Mouse (Mus musculus): Measurements from ENCODE around the gene Ostm1.

Ostm1 gene

DNA sequence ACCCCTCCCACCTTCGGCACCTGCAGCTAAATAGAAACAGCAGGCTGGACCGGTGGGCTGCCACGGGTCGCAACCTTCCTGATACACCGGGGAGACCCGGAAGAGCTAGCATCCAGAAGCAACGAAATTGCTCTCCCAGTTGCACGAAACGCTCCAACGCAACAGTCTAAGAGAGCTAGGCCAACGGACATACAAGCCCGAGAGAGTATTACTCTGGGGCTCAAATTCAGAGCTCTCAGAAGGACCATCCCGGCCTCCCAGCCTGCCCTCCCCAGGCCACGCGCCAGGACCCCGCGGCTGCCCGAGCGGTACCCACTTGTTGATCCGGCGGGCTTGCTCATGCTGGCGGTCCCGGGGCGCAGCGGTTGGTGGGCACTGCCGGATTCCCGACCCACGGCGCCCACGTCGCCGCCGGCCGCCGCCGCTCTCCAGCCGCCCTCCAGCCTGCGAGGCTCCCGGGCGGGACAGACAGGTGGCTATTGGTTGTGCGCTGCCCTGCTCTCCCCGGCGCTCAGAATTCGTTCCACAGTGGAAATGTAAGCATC lies 984 bp upstream of the Ostm1 start:
- DNase-seq (ENCODE audit: low spot score in 2 of 2): no peak

DNA sequence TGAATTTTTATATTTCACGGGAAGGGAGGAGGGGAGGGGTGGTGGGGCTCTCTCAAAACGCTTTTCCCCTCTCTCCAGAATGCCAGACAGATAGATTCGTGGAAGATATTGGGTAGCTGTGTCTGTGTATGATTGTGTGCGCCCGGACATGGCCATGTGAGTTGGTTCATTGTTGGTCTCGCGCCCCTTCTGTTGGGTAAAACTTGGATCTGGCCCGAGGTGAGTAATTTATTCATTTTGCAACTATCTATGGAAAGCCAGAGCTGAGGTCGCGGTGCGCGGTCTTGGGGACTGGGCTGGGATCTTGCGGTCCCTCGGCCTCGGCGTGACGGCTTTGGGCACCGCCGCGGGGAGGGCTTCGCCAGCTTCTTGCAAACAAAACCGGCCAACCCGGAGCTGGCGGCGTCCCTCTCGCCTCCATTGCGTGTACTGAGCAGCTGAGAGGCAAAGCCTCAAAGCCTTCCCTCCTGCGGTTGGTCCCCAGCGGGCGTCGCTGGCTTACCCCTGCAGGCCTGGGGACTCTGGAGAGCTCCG lies 347 bp downstream of the Ostm1 start:
- no peak for DNase-seq (ENCODE audit: low spot score in 2 of 2)

DNA sequence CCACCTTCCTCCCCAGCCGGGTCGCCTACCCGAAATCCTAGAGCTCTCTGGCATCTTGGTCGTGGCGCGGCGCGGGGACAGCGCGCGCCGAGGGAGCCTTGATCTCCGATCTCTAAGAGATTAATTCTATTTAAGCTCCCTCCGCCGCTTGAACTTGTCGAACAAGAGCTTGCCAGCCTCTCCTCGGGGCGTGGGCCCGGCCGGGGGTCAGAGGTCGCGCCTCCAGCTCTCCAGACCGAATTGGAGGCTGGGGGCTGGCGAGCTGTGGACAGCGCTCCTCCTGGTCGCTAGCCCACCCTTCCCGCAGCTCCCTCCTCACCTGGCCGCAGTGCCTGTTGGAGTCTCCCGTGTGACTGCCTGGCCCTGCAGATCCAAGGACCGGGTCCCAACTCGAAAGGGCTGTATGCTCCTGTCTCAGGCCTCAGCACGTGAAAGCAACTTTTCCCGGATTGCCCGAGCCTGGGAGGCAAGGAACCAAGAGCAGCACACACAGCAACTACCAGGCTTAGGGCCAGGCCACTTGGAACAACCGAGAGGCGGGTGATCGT lies 888 bp downstream of the Ostm1 start:
- DNase-seq (ENCODE audit: low spot score in 2 of 2): no peak

DNA sequence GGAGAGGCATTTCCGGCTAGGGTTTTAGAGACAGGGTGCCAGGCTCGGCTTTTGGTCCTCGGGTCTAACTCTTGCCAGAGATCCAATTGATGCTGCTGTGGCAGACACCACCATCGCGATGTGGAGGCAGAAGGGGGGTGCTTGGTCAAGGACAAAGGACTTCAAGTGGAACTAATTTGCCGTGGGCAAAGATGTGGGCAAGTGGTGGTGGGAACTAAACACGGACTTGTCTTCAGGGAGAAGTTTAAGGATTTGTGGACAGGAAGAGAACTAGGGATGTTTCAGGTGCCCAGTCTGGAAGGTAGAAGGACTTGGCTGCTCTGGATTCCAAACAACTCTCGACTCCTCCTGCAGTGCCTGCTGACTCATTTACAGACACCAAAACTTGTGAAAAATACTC lies 1.5 kb downstream of the Ostm1 start:
- no peak for DNase-seq (ENCODE audit: low spot score in 2 of 2)

DNA sequence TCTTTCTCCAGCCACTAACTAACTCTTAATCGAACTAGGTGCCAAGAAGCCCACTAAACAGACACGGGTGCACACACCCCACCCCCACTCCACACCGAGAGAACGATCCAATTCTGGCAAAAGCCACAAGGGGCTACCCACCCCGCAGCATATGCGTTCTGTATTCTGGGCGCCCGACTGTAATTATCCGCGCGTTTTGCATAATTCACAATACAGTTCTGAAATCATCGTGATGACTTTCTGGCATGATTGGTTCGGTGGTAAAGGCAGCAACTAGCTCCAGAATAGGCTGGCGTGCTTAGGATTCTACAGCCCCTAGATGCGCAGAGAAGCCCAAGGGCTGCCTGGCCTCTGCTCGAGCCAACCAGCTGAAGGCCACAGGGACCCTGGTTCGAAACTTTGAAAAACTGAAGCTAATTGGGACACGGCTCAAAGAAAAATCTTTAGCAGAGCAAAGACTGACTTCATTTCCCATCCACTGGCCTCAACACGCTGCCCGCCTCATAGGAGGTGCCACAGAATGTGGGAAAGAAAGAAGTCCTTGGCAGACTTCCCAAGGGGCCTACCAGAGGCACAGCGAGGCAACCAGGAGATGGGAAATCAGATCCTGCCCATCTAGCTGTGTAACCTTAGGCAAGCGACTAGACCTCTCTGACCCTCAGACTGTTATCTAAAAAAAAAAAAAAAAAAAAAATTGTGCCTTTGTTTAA lies 2.1 kb downstream of the Ostm1 start:
- no peak for DNase-seq (ENCODE audit: low spot score in 2 of 2)

DNA sequence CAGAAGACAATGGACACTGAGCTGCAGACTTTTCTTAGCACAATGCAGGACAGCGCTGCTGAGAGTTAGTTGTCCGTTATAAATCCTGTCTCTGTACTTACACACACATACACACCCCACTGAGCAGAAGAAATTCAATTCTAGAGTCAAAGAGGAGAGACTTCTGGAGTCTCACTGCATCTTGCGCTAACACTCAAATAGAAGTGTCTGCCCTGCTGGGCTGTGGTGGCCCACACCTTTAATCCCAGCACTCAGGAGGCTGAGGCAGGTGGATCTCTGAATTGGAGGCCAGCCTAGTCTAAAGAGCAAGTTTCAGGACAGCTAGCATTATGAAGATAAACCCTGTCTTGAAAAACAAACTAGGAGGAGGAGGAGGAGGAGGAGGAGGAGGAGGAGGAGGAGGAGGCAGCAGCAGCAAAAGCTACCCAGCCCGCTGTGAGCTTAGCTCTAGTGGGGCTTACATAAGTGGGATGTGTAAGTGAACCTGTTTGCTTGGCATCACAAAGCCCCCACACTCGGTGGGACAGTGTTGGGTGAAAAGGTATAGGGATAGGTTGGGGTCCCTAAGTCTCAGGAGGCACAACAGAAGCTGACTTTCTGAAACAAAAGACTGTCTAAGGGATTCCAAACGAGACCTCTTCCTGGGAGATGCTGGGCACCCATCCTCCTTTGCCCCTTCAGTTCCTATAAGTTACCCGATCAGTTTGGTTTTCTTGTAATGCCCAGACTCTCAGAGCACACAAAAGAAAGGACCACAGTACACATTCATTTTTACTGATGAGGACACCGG lies 4.5 kb downstream of the Ostm1 start:
- DNase-seq (ENCODE audit: low spot score in 2 of 2): no peak

DNA sequence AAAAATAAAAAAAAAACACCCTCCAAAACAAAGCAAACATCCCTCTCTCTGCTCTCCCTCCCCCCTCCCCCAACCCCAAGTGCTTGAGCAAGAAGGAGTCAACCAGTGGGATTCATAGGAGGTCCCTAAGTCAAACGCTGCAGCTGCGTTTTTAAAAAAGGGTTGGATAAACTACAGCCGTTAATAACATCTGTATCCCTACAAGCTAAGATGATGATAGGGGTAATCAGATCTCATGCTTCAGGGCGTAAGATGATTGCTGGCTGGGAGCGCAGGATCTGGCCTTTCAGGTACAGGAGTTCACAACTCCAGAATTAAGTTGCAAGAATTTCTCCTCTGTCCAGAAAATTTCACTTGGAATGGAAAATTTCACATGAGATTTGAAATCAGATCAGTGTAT lies 5.9 kb downstream of the Ostm1 start:
- DNase-seq (ENCODE audit: low spot score in 2 of 2): no peak

DNA sequence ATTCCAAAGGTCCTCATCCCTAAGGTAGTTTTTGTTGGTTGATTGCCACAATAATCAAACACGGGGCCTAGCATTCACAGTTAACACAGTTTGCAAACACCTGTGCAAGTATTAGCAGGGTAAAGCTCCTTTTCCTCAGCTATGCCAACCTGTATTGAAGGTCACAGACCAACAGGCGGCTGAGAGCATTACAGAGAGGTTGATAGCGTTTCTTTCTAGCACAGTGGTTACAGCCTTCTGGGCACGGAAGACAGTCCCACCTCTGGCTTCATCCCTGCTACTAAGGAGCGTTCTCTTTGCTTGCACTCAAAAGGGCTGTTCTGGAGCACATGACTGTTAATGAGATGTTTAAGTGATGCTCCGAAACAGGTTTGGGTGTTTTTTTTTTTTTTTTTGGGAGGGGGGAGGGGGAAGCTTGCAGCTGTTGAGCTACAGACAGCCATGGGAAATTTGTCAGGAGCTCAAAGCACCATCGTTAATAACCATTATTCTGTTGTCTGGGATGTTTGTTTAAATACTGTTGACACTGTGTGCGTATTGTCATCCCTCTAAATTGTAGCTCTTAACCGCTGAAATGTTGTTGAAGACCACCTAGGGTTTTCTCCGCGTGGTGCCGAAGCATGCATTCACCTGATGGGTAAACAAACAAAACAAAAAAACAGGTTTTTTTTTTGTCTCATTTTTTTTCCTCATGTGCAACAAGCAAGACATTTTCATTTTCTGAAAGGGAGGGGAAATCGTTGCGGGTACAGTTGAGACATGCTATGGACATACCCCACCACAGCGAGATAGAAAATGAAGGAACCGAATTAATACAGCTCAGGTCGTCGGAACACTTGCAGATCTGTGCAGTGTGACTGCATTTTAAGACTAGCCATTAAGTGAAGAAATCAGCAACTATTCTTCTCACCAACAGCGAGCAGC lies 6.9 kb downstream of the Ostm1 start:
- DNase-seq (ENCODE audit: low spot score in 2 of 2): no peak

DNA sequence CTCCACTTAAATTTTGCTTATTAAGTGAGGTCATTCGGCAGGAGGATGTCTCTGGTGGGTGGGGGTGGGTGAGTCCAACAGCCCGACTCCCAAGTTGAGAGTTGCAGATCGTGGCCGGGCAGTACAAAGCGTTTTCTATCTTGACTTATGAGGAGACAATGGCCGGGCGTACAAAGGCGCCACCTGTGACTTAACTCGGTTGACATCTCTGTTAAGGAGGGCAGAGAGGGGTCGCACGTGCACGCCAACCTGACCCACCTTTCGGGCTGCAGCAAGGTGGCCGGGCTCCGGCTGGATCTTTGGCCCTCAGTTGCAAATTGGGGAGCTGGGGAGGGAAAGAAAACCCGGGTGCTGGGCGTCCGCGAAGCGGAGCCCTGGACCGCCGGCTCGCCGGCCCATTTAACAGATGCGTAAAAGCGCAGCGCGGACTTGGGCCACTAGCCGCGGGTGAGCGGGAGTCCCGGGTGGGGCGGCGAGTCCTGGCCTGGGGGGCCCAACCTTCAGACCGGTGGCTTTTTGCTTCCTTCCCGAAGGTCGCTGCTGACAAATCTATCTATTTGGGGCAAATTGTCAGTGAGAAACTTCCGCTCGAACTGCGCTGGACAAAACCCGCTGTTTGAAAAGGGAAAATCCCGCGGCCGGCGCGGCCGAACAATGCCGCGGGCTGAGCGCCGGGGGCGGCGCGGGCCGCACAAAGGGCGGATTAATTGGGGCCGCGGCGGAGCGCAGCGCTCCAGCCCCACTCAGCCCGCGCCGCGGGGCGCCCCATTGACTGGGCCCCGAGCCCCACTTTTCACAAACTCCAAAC lies 7.8 kb downstream of the Ostm1 start:
- no peak for DNase-seq (ENCODE audit: low spot score in 2 of 2)

DNA sequence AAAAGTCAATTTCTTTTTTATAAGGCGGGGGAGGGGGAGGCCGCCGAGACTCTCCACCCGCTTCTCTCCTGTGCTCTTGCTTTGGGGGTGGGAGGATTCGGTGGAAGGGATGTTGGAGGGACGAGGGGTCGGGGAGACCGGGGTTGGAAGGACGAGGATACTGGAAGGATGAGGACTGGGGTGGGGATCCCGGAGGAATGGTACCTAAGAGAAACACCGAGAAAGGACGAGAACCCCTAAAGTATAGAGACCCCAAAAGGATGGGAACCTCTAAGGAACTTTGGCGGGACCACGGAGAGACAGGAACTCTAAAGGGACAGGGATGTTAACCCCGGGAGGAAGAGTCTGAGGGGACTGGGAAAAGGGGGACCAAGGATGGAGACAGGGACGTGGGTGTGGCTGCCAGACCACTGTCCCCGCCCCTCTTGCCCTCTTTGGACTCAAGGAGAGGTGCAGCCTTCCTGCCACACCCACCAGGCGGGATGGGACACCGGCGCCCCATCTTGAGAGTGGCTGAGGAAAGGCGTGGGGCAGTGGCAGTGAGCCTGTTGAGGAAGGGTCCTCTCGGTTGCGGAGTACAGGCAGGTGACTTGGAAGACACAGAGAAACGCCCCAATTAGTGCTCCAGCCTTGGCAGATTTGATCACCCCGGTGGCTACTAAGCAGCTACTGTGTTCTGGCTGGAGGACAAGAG lies 8.5 kb downstream of the Ostm1 start:
- DNase-seq (ENCODE audit: low spot score in 2 of 2): no peak

DNA sequence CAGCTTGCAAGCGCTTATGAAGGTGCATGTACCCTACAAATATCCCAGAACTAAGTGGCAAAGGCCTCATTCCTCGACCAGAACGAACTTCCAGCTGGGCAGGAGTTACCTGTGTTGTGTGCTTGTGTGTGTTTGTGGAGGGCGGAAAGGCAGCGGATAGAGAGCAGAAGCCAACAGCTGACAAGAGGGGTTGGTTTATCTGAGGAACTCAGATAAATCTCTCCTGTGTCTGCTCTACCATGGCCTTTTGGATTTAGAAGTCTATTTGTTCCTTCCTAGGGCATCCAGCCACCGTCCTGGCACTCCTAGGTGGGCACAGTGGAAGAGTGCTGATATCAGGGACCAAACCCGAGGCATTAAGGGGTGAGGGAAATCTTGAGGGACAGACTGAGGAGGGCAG lies 9.6 kb downstream of the Ostm1 start:
- no peak for DNase-seq (ENCODE audit: low spot score in 2 of 2)

DNA sequence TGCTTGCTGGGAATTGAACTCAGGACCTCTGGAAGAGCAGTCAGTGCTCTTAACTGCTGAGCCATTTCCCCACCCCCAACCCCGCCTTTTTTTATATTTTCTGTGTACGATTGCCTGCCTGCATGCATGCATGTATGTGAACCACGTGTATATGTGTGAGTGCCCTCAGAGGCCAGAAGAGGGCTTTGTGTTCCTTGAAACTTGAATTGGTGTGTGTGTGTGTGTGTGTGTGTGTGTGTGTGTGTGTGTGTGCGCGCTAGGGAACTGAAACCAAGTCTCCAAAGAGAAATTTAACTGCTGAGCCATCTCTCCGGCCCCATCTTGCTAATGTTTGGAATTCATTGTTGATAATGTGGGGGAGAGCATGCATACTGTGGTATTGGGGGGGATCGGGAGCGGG lies 15.0 kb downstream of the Ostm1 start:
- no peak for DNase-seq (ENCODE audit: low spot score in 2 of 2)

DNA sequence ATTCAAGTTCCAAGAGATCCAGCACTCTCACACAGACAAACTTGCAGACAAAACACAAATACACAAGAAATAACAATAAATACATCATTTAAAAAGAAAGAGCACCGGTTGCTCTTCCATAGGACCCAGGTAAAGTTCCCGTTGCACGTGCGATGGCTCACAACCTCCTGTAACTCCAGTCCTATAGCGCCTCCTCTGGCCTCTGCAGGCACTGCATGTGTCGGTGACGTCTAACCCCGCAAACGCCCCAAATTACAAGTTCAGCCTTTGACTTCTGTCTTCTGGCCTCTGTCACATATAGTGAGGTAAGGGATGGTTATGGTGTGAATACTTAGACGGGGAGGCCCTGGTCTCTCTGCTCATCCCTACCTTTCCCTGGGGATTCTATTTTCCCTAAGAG lies 17.9 kb downstream of the Ostm1 start:
- DNase-seq (ENCODE audit: low spot score in 2 of 2): no peak

DNA sequence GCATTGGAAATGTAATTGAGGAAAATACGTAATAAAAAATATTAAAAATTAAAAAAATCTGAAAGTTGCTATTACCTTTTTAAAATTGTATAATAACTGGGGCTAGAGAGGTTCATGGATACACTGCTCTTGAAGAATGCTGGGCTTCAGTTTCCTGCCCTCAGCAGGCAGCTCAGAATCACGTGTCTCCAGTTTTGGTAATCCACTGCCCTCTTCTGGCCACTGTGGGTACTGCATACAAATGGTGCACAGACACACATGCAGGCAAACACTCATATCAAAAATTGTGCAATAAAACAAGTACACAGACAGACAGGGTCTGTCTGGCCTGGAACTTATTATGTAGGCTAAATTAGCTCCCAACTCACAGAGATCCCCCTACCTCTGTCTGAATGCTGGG lies 21.3 kb downstream of the Ostm1 start:
- no peak for DNase-seq (ENCODE audit: low spot score in 2 of 2)

DNA sequence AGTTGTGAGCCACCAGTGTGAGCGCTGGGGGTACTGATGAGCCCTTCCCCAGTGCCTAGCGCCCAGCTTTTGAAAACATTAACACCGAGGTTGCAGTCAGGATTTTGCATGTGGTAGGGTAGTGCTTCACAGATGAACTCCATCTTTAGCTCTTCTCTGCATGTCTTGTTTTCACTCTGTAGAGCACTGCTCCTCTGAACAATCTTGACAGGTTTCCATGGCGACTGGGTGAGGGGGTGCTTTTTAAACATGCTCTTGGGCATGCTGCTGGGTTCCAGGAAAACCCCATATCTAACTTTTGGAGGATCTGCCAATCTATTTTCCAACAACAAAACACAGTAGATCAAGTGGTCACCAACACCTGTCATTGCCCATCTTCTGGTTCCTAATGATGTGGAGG lies 23.1 kb downstream of the Ostm1 start:
- no peak for DNase-seq (ENCODE audit: low spot score in 2 of 2)

DNA sequence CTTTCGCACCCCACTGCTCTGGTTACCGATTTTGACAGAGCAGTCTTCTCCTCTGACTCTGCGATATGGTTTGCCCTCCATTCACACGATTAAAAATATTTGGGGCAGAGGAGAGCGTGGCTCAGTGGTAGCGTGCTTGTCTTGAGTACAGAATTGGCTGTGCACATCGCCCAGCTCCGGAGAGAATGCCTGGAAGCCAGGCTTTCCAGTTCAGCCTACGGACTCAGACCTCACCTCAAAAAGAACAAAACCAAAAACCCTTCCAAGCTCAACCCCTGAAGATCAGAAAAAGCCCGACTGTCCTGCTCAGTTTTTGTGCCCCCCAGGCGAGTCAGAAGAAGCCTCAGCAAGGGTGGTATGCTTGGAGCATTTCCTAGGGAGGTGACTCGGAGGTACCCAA lies 29.5 kb downstream of the Ostm1 start:
- DNase-seq (ENCODE audit: low spot score in 2 of 2): no peak

DNA sequence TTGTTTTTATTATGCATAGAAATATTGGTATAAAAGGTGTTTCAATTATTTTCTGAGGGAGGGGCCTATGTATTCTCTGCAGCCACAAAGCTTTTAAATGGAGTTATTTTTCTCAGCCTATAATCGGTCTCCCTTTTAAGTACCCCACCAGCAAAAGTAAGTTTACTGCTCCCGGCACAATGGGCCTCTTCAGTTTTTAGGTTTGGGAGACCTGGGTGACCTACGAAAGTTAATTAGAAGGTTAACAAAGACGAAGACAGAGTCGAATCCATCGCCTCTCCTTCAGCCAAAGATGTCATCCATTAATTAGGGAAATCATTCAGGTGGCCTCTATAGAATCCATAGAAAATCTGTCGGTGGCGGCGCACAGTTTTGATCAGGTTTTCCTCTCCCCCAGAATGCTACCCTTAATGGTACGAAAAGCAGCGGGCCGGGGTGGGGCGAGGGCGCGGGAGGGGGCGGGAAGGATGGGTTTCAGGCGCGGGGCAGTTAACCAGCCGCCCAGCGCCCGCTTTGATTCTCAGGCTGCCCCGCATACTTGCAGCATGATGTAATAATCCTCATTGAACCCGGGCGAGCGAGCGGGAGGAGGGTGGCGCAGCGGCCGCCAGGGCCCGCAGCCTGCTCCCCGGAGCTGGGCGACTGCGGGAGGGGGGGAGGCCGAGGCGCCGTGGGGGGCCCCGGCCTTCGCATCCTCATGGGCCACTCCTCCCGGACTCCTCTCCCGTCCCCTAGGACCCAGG lies 30.2 kb downstream of the Ostm1 start:
- DNase-seq (ENCODE audit: low spot score in 2 of 2): no peak

DNA sequence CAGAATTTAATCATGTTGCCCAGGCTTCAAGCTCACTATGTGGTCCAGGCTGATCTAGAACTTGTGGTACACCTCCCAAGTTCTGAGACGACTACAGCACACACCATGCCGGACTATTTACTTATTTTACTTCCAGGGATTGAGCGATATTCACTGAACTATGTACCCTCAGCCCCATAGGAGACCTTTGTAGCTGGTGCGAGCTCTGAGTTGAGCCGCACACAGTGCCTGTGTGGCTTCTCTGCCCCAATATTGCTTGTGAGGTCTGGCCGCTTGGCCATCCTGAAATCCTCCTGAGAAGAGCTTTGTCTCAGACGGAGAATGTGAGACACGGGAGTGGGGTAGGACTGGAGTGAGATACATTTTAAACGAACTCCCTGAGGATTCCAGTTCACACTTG lies 31.1 kb downstream of the Ostm1 start:
- DNase-seq (ENCODE audit: low spot score in 2 of 2): no peak

DNA sequence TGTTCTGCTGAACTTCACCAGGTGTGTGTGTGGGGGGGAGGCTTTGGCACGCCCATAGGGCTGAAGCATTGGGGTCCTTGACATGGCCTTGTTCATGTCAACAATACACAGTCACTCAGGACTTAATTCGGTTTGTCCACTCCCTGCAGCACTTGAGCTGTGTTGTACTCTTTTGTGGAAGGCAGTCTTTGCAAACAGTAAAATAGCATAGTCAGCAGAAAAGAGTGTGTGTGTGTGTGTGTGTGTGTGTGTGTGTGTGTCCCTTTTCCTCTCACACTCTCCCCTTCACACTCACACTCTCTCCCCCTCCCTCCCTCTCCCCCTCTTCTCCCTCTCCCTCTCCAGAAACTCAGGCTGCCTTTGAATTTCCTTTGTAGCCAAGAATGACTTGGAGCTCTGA lies 34.7 kb downstream of the Ostm1 start:
- no peak for DNase-seq (ENCODE audit: low spot score in 2 of 2)
